Mouse (Mus musculus) c-Kit-positive CD71-positive TER-119-negative erythroid progenitor cells, embryonic 14.5 days (primary cell): ENCODE measurements around the gene Tmem125.
"Not testable (repeated sequence)": the region's sequence is repeated elsewhere in the genome, so short reads cannot be mapped to it uniquely, and the experiment has no call there.

Source experiments
- DNase-seq: peaks from one replicate; pipeline ENCODE4 v3.0.0-alpha.2; 2013; ENCODE audit warnings: low read depth

Tmem125 gene

GRCm38 (mm10) chr4:118543592-118544260, at the start of gene Tmem125:
Tmem125 (minus strand) TSS chr4:118544044.
- peak; percentile 25 for DNase-seq

GRCm38 (mm10) chr4:118589733-118590130, 45.9 kb upstream of the Tmem125 start:
- no peak for DNase-seq

- no peak for DNase-seq
Observed at GRCm38 (mm10) chr4:118589053-118589732, 45.3 kb upstream of the Tmem125 start.

GRCm38 (mm10) chr4:118582629-118583028, 38.8 kb upstream of the Tmem125 start:
- DNase-seq = no peak

DNA sequence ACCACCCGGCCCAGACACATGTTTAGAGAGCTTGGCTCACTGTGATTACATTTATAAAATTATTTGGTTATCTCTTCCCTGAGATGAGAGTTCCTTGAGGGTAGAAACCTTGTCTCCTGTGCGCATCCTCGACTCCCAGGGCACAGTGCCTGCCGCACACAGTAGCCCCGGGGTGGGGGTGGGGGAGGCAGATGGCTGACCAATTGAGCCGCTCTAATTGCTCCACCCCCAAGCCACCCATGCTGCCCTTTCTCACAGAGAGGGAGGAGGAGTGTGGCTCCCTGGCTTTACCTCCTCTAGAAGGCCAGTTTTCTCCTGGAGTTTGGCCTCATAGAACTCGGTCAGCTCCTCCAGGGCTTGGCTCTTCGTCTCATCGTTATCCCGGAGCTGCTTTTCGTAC, 37.7 kb upstream of the Tmem125 start:
- no peak for DNase-seq

DNA sequence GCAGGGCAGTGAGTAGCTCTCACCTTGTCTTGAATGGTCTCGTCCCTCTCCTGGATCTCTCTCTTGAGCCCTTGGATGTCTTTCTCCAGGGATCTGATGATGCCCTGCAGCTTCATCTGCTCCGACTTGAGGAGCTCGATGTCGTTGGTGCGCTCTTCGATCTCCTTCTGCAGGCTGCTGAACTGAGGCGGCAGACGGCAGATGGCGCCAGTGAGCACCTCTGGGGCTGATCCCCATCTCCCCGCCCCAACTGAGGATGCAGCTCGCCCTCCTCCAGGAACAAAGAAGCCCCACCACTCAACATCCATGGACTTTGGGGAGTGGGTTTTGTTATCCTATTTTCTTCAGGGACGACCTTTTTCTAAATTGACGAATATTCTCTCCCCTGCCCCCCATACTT, 35.5 kb upstream of the Tmem125 start:
- no peak for DNase-seq

- peak; percentile 63 for DNase-seq
Observed at GRCm38 (mm10) chr4:118576097-118576496, 32.3 kb upstream of the Tmem125 start.

GRCm38 (mm10) chr4:118571441-118571840, 27.6 kb upstream of the Tmem125 start:
- no peak for DNase-seq

DNA sequence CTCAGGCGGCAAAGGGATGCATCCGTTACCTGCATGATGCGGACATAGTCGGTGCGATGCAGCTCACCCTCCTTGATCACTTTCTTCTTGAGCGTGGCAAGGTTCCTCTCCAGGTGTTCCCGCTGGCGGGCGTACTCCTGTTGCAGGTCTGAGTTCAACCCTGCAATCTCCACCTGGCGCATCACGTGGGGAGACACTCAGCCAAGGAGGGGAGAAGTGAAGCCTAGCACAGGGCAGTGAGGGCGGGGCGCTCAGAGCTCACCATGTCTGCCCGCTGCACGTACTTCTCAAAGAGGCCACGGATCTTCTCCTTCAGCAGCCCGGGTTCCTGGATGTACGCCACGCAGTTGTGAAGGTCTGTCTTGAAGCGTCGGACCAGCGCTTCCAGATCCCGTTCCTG, 25.5 kb upstream of the Tmem125 start:
- DNase-seq = no peak

GRCm38 (mm10) chr4:118568709-118569108, 24.9 kb upstream of the Tmem125 start:
- DNase-seq = peak; percentile 85

DNA sequence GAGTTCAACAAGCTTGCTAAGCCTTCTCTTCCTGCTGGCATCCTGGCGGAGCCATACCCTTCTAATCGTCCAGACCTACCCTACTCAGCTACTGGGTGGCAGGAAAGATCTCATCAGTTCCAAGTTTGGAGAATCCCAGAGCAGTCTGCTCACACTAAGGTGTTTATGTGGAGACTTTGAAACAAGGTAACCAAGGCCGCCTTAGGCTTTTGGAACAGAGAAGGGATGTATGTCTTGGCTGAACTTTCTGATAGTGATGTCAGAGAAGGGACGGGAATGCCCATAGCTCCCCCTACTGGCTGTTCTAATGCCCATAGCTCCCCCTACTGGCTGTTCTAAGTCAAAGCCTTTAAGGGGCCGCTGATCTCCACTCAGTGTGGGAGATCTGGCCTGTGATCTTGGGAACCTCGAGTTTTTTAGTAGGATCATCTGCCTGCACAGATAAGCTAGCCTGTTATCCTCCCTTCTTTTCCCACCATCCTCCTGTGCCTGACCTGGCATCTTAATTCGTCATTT, 22.4 kb upstream of the Tmem125 start:
- peak; percentile 37 for DNase-seq

DNA sequence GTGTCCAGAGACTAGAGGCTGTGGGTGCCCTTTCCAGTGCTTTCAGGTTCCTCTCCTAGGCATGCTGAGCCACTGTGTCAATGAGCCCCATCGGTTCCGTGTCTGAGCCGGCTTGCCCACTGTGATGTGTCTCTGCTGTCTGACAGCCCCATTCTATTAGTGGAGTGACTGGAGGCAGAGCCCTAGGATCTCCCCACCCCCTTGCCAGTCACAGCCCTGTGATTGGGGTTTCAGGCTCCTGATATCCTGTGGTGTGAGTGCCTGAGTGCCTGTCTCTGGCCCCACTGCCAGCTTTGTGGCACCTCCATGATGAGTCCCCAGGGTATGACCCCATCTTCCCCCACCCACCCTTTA, 21.1 kb upstream of the Tmem125 start:
- no peak for DNase-seq

DNA sequence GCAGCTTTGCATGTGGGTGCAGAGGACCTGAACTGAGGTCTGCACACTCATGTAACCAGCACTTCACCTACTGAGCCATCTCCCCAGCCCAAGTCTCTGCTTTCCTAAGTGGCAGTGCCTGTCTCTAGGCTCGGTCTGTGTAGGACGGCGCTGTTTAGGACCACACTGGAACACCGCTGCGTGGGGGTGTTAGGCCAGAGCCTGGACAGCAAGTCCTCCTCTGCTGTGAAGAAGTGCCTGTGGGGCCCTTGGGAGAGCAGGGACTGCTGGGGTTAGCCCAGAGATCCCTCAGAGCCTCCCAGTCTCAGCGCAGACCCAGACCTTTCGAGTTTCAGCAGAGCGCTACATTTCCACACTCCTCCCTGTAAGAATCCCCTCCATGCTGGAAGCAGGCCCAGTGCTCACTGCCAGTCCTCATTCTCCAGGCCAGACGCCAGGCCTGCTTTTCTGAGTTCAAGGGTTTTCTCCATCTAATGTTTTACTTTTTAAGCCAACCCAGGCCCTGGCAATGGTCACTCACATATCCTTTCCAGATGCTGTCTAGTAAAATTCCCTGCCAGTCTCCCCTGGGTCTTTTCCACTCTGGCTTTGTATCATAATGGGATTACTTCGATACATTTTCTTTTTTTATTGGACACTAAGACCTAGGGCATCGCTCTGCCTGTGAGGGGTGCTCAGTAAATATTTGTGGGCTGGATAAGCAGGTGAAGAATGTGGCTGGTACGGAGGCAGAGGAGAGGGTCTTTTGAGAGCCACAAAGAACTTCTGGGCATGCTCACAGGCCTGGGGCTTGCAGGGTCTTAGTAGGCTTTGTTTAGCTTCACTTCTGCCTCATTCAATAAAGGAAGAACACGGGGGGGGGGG, 20.4 kb upstream of the Tmem125 start:
- DNase-seq = no peak

GRCm38 (mm10) chr4:118553039-118553649, 9.3 kb upstream of the Tmem125 start:
- no peak for DNase-seq

DNA sequence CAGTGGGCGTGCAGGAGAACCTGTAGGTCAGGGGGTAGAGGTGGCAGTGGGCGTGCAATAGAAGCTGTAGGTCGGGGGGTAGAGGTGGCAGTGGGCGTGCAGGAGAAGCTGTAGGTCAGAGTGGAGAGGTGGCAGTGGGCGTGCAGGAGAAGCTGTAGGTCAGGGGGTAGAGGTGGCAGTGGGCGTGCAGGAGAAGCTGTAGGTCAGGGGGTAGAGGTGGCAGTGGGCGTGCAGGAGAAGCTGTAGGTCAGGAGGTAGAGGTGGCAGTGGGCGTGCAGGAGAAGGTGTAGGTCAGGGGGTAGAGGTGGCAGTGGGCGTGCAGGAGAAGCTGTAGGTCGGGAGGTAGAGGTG, 4.3 kb upstream of the Tmem125 start:
- peak; percentile 28 for DNase-seq

DNA sequence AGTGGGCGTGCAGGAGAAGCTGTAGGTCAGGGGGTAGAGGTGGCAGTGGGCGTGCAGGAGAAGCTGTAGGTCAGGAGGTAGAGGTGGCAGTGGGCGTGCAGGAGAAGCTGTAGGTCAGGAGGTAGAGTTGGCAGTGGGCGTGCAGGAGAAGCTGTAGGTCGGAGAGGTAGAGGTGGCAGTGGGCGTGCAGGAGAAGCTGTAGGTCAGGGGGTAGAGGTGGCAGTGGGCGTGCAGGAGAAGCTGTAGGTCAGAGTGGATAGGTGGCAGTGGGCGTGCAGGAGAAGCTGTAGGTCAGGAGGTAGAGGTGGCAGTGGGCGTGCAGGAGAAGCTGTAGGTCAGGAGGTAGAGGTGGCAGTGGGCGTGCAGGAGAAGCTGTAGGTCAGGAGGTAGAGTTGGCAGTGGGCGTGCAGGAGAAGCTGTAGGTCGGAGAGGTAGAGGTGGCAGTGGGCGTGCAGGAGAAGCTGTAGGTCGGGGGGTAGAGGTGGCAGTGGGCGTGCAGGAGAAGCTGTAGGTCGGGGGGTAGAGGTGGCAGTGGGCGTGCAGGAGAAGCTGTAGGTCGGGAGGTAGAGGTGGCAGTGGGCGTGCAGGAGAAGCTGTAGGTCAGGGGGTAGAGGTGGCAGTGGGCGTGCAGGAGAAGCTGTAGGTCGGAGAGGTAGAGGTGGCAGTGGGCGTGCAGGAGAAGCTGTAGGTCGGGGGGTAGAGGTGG, 3.7 kb upstream of the Tmem125 start:
- not testable (repeated sequence) for DNase-seq

DNA sequence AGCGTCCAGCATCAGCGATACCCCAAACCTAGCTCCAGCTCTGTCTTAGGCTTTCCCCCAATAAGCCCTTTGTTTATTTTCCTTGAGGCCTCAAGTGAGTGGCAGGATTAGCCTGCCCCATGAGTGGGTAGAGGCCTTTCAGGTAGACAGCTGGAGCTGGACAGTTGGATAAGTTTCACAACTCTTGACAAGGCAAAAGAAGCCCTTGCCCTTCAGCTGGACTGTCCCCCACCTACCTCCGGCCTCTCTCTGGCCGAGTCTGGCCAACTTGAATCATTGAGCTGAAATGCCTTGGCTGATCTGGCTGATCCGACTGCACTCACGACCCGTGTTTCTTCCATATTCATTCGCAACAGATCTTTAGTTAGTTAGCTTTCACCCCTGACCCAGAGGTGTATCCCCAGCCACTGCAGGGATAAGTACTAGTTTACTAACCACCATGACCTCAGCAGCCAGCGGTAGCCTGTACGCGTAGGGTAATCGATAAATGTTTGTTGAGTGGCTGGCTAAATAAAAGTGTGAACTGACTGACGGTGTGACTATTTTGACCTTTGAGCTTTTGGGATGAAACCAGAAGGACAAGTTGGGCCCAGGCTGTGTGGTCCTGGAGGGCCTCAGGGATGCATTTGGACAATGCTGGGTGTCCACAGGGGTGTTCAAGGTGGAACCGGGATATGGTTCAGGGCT, 740 bp upstream of the Tmem125 start:
- no peak for DNase-seq

GRCm38 (mm10) chr4:118543158-118543530, 700 bp downstream of the Tmem125 start:
- DNase-seq = no peak

DNA sequence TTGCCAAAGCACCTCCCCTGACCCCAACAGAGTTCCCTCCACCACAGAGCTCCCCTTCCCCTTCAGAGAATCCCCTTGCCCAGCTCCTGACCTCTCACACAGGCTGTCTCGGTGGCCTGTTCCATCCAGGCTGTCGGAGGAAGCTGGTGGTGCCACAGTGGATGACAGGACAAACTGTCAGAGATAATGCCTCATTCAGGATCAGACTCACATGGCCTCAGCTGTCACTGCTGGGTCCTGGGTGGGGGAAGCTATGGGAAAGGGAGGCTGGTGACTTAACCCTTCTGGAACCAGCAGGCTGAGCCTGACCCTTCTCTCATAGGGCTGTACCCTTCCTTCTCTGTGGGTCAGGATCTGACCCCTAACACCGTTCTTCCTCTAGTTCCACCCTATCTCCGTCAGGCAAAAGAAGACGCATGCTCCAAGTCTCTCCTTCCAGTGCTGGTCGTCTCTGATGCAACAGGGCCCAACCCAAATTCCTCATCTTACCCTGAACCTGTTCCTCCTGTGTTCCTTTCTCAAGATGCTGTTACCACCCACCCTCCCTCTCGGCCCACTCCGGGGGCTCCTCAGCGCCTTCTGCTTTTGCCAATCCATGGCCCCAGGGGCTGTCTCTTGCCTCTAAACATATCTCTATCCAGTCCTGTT, 1.2 kb downstream of the Tmem125 start:
- DNase-seq = no peak

DNA sequence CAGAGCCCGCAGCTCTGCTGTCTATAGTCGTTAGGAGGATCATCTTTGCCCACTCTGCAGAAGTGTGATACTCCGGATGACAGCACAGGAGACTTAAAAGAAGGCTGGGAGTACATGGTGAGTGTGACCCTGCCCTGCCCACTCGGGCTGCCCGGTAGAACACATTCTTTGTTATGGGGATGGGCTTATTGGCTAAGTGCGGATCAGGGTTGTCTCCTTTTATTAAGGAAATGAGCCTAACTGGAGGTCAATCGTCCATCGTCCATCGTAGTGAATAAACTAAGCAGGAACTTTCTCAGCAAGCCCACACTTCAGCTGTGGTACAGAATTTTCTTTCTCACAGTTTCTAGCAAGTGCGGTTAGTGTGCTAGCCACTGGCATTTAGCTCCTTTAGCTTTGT, 3.9 kb downstream of the Tmem125 start:
- DNase-seq = no peak

DNA sequence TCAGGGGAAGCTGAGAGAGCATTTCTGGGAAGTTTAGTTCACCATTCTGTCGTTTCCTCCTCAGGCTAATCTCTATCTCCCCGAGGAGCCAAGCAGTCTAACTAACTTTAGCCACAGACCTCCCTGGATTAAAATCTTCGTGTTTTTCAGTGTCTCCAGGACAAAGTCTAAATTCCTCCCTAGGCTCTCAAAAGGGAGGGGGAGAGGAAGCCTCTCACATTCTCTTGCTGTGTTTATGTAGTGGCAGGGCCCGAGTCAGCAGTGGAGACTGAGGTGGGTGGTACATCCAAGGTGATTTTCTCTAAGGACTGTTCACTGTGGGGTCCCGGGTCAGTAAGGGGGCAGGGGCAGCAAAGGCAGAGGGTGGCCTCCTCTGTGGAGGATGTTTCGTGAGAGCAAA, 6.0 kb downstream of the Tmem125 start:
- no peak for DNase-seq
